Mouse (Mus musculus): ENCODE measurements around the gene Sema4c. TPM values are rescaled to one million over a fixed set of nuclear protein-coding genes. Genes with fewer than 3 reads are reported as not detected.
"Not testable (repeated sequence)": the region's sequence is repeated elsewhere in the genome, so short reads cannot be mapped to it uniquely, and the experiment has no call there.

The Sema4c gene
- total and polyA plus RNA-seq, 3 experiments, result 0.19 to 1.4 TPM; not detected in 1

DNA sequence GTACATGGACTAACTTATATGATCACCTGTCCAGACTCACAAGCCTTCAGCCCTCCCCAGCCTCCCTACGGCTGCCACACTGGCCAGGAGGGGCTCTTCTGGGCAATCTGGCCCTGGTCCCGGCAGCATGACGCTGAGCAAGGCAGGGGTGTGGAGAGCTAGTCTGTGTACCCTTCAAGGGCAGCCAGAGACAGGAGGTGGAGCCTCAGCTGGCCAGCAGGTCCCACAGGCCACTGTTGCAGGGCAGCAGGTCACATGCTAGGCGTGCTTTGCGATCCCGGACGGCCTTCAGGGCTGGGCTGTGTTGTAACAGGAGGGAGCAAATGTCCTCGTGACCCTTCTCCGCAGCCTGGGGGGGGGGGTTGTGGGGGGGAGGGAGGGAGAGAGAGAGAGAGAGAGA, 19.0 kb downstream of the Sema4c start, which contains the start of gene Gm42417:
Gene Gm42417, minus strand, starts transcription at position 244 of the 400 bp plus-strand sequence.
- H3K36me3 ChIP-seq (ENCODE audit: control insufficient read depth in 1 of 2, insufficient read depth in 2 of 2, low read length in 2 of 2), result no peaks in the 10 kb centered on the region; a peak in 1 of 4 replicates
- no peaks in the 10 kb centered on the region for H3K9me3 ChIP-seq (replicated peaks; ENCODE audit: insufficient read depth, low read length)
- TF ChIP-seq TAL1 (IDR thresholded peaks at IDR 0.05; ENCODE audit: low read length) (no peak), TCF12 (IDR thresholded peaks at IDR 0.05; ENCODE audit: low read depth, low read length) (no peak), ZMIZ1 (IDR thresholded peaks at IDR 0.05; ENCODE audit: low read depth, low read length) (no peak), NRF1 (IDR thresholded peaks at IDR 0.05; ENCODE audit: insufficient read depth, low read depth, low read length, poor library complexity, severe bottlenecking) (no peak)
- peaks cover 0 to 4% of the 10 kb centered on the region in 2 experiments; a peak in 2 of 4 replicates for H3K4me1 ChIP-seq (ENCODE audit: control insufficient read depth in 1 of 2, insufficient read depth in 2 of 2, low read length in 2 of 2)
- H3K27me3 ChIP-seq (ENCODE audit: control insufficient read depth in 1 of 2, insufficient read depth in 2 of 2, low read length in 2 of 2), result no peaks in the 10 kb centered on the region
- no peaks in the 10 kb centered on the region for H3K79me2 ChIP-seq (ENCODE audit: control insufficient read depth, insufficient read depth, low read length, poor library complexity)
- H3K27ac ChIP-seq (ENCODE audit: control insufficient read depth, low read depth, low read length), result no peak within 1 kb of the TSS
- H3K9ac ChIP-seq (ENCODE audit: control insufficient read depth, low read depth, low read length, poor library complexity, severe bottlenecking), result no peak within 1 kb of the TSS
- no peak within 1 kb of the TSS for H3K4me3 ChIP-seq (ENCODE audit: control insufficient read depth in 1 of 2, insufficient read depth in 1 of 2, low read depth in 2 of 2, low read length in 2 of 2)
- DNase-seq (ENCODE audit: low read depth, low spot score), result no peak

- Histone ChIP-seq H3K36me3 (ENCODE audit: control insufficient read depth in 1 of 2, insufficient read depth in 2 of 2, low read length in 2 of 2) (no peaks in the 10 kb centered on the region; a peak in 1 of 4 replicates), H3K9ac (ENCODE audit: control insufficient read depth, low read depth, low read length, poor library complexity, severe bottlenecking) (no peak overlapping the region), H3K27me3 (ENCODE audit: control insufficient read depth in 1 of 2, insufficient read depth in 2 of 2, low read length in 2 of 2) (no peaks in the 10 kb centered on the region), H3K79me2 (ENCODE audit: control insufficient read depth, insufficient read depth, low read length, poor library complexity) (no peaks in the 10 kb centered on the region), H3K4me3 (ENCODE audit: control insufficient read depth in 1 of 2, insufficient read depth in 1 of 2, low read depth in 2 of 2, low read length in 2 of 2) (no peak overlapping the region), H3K27ac (ENCODE audit: control insufficient read depth, low read depth, low read length) (no peak overlapping the region), H3K9me3 (replicated peaks; ENCODE audit: insufficient read depth, low read length) (no peaks in the 10 kb centered on the region), H3K4me1 (ENCODE audit: control insufficient read depth in 1 of 2, insufficient read depth in 2 of 2, low read length in 2 of 2) (peaks cover 0 to 4% of the 10 kb centered on the region in 2 experiments; a peak in 2 of 4 replicates)
- no peak for DNase-seq (ENCODE audit: low read depth, low spot score)
- no peak for TF ChIP-seq UBTF (IDR thresholded peaks at IDR 0.05; ENCODE audit: borderline replicate concordance, insufficient read depth, low read depth, low read length)
- no peak for TF ChIP-seq MAX (IDR thresholded peaks at IDR 0.05; ENCODE audit: low read length)
- TF ChIP-seq MXI1 (IDR thresholded peaks at IDR 0.05; ENCODE audit: low read depth, low read length), result no peak
- no peak for TF ChIP-seq SMC3 (IDR thresholded peaks at IDR 0.05; ENCODE audit: low read depth, low read length)
- no peak for TF ChIP-seq ZMIZ1 (IDR thresholded peaks at IDR 0.05; ENCODE audit: low read depth, low read length)
- TF ChIP-seq JUND (IDR thresholded peaks at IDR 0.05; ENCODE audit: low read depth, low read length), result no peak
- TF ChIP-seq TAL1 (IDR thresholded peaks at IDR 0.05; ENCODE audit: low read length), result no peak
- TF ChIP-seq CHD1 (IDR thresholded peaks at IDR 0.05; ENCODE audit: low read depth, low read length), result no peak
- no peak for TF ChIP-seq RAD21 (IDR thresholded peaks at IDR 0.05; ENCODE audit: low read depth, low read length)
- TF ChIP-seq EP300 (IDR thresholded peaks at IDR 0.05; ENCODE audit: low read depth in 1 of 2, low read length in 2 of 2), result no peak
- TF ChIP-seq TBP (IDR thresholded peaks at IDR 0.05; ENCODE audit: low read depth, low read length), result no peak
- TF ChIP-seq GABPA (IDR thresholded peaks at IDR 0.05; ENCODE audit: low read depth, low read length), result no peak
- no peak for TF ChIP-seq RCOR1 (IDR thresholded peaks at IDR 0.05; ENCODE audit: low read depth, low read length)
- no peak for TF ChIP-seq SIN3A (IDR thresholded peaks at IDR 0.05; ENCODE audit: low read length)
- no peak for TF ChIP-seq BHLHE40 (IDR thresholded peaks at IDR 0.05; ENCODE audit: borderline replicate concordance, low read depth, low read length)
- no peak for TF ChIP-seq NRF1 (IDR thresholded peaks at IDR 0.05; ENCODE audit: insufficient read depth, low read depth, low read length, poor library complexity, severe bottlenecking)
- no peak for TF ChIP-seq GATA1 (IDR thresholded peaks at IDR 0.05; ENCODE audit: low read depth, low read length)
- TF ChIP-seq POLR2AphosphoS2 (IDR thresholded peaks at IDR 0.05; ENCODE audit: low read length), result no peak
- no peak for TF ChIP-seq ZKSCAN1 (IDR thresholded peaks at IDR 0.05; ENCODE audit: low read depth, low read length)
Measured at GRCm38 (mm10) chr1:36538727-36539126, 19.4 kb downstream of the Sema4c start.

DNA sequence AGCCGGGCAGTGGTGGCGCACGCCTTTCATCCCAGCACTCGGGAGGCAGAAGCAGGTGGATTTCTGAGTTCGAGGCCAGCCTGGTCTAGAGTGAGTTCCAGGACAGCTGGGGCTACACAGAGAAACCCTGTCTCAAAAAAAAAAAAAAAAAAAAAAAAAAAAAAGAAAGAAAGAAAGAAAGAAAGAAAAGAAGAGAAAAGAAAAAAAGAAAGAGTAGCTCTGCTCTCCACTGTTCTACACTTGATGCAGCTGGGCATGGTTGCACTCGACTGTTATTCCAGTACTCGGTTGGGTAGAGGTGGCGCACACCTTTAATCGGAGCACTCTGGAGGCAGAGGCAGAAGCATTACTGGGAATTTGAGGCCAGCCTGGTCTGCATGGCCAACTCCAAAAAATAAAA, 21.4 kb downstream of the Sema4c start, which contains the start of gene Ankrd23:
Gene Ankrd23, minus strand, starts transcription at position 101 of the 400 bp plus-strand sequence.
- not testable (repeated sequence) for H3K27ac ChIP-seq (ENCODE audit: control insufficient read depth, low read depth, low read length)

More for the DNA sequence above, 21.4 kb downstream of the Sema4c start, which contains the start of gene Ankrd23:
- not testable (repeated sequence) for H3K36me3 ChIP-seq (ENCODE audit: control insufficient read depth in 1 of 2, insufficient read depth in 2 of 2, low read length in 2 of 2); H3K9ac ChIP-seq (ENCODE audit: control insufficient read depth, low read depth, low read length, poor library complexity, severe bottlenecking); H3K79me2 ChIP-seq (ENCODE audit: control insufficient read depth, insufficient read depth, low read length, poor library complexity); H3K27me3 ChIP-seq (ENCODE audit: control insufficient read depth in 1 of 2, insufficient read depth in 2 of 2, low read length in 2 of 2); DNase-seq (ENCODE audit: low read depth, low spot score); H3K4me3 ChIP-seq (ENCODE audit: control insufficient read depth in 1 of 2, insufficient read depth in 1 of 2, low read depth in 2 of 2, low read length in 2 of 2); H3K9me3 ChIP-seq (replicated peaks; ENCODE audit: insufficient read depth, low read length); H3K4me1 ChIP-seq (ENCODE audit: control insufficient read depth in 1 of 2, insufficient read depth in 2 of 2, low read length in 2 of 2)
